Mouse (Mus musculus) kidney, embryonic 16.5 days (tissue): Measurements from ENCODE around the gene Dph2. TPM values are rescaled to one million over a fixed set of nuclear protein-coding genes. Genes with fewer than 3 reads are reported as not detected.

ENCODE experiments used
- ATAC-seq: fragments of 200-750 bp; cut with Nextera tagmentation; 2 replicates; pipeline ENCODE4 v1.8.0; 2017; ENCODE audit warnings: moderate TSS enrichment; ENCODE audit not compliant: low FRiP score, low TSS enrichment
- H3K27ac ChIP-seq: fragments of 300-500 bp; sonication (generic); 2 replicates; pipeline ENCODE4 v1.5.1; 2014; ENCODE audit warnings: low read length
- H3K27me3 ChIP-seq: fragments of 300-500 bp; sonication (generic); 2 replicates; pipeline ENCODE4 v1.6.1; 2014; ENCODE audit warnings: low read length, control low read depth, mixed read lengths; ENCODE audit not compliant: insufficient read depth
- H3K36me3 ChIP-seq: fragments of 300-500 bp; sonication (generic); 2 replicates; pipeline ENCODE4 v1.6.1; 2014; ENCODE audit warnings: low read length, control low read depth, mixed read lengths; ENCODE audit not compliant: insufficient read depth
- H3K4me1 ChIP-seq: fragments of 300-500 bp; sonication (generic); 2 replicates; pipeline ENCODE4 v1.6.1; 2014; ENCODE audit warnings: low read length, control low read depth, mixed read lengths; ENCODE audit not compliant: insufficient read depth
- H3K4me2 ChIP-seq: fragments of 300-500 bp; sonication (generic); replicated peaks from 2 replicates; pipeline ENCODE4 v1.6.1; 2014; ENCODE audit warnings: low read depth, low read length
- H3K4me3 ChIP-seq: fragments of 300-500 bp; sonication (generic); 2 replicates; pipeline ENCODE4 v1.5.1; 2014; ENCODE audit warnings: mild to moderate bottlenecking, low read length
- H3K9ac ChIP-seq: fragments of 300-500 bp; sonication (generic); replicated peaks from 2 replicates; pipeline ENCODE4 v1.6.1; 2014; ENCODE audit warnings: low read length
- H3K9me3 ChIP-seq: fragments of 300-500 bp; sonication (generic); 2 replicates; pipeline ENCODE4 v1.6.1; 2016; ENCODE audit warnings: low read length, control low read depth
- WGBS: fragments of 180-500 bp; shearing (Covaris S2); extraction: QIAGEN DNeasy Blood & Tissue Kit; methylation state at CpG from one replicate; pipeline ENCODE4 v1.1.7; 2014; 5-methylcytosine and 5-hydroxymethylcytosine counted together
- polyA plus RNA-seq: library from polyadenylated mRNA; unstranded; fragments of >200 nt; fragmentation: Nextera tagmentation; extraction: Ambion mirVana; gene quantifications from 2 replicates; pipeline ENCODE4 v1.2.1, GENCODE M21; 2015

Dph2 gene
- polyA plus RNA-seq = 22.1 and 22.7 TPM in 2 replicates

- under 1% methylated on average over 21 of the region's 21 CpGs for WGBS
- H3K9me3 ChIP-seq = no peaks in the 10 kb centered on the region
- H3K9ac ChIP-seq = peak within 1 kb of the TSS; percentile 66
- ATAC-seq = peak; percentile 87
- peaks cover 22% of the 10 kb centered on the region for H3K36me3 ChIP-seq
- H3K4me1 ChIP-seq = peaks cover 11% of the 10 kb centered on the region
- no peak within 1 kb of the TSS for H3K27ac ChIP-seq
- peak within 1 kb of the TSS; percentile 85 for H3K4me2 ChIP-seq
- H3K4me3 ChIP-seq = peak within 1 kb of the TSS; percentile 85
- no peaks in the 10 kb centered on the region for H3K27me3 ChIP-seq
Observed at GRCm38 (mm10) chr4:117891738-117892161, at the start of gene Dph2. Gene Dph2, minus strand, starts transcription at chr4:117892032.

GRCm38 (mm10) chr4:117936964-117937363 is 45.1 kb upstream of the Dph2 start:
- ATAC-seq = no peak
- Histone ChIP-seq H3K4me1 (no peaks in the 10 kb centered on the region), H3K9me3 (no peaks in the 10 kb centered on the region), H3K27me3 (no peaks in the 10 kb centered on the region), H3K4me3 (no peak overlapping the region), H3K9ac (no peak overlapping the region), H3K27ac (no peak overlapping the region), H3K36me3 (peaks cover 2% of the 10 kb centered on the region; the same call in 1 of the 2 replicates), H3K4me2 (no peak overlapping the region)
- 96% methylated on average over 5 of the region's 5 CpGs for WGBS

DNA sequence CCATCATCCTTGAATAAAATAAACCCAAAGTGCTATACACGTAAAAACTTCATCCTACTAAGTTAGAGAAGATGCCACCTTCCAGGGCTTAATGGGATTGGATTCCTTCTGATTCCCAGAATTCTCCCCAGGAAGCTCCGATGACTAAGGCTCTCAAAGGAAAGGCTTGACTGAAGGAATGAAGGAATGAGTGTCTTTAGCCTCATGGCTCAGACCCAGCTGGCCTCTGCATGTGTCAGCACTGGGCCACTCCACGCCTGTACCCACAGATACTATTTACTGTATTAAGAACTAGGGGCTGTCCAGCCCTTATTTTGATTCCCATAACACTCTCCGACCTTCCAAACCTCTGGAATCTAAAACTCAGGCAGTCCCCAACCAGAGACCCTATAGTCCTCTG is 42.2 kb upstream of the Dph2 start:
- Histone ChIP-seq H3K4me2 (no peak overlapping the region), H3K4me1 (peaks cover 10% of the 10 kb centered on the region), H3K36me3 (no peaks in the 10 kb centered on the region), H3K4me3 (no peak overlapping the region), H3K27ac (no peak overlapping the region), H3K9me3 (no peaks in the 10 kb centered on the region), H3K27me3 (peaks cover 6% of the 10 kb centered on the region; the same call in 1 of the 2 replicates), H3K9ac (no peak overlapping the region)
- no peak for ATAC-seq
- WGBS = 78% methylated on average over 4 of the region's 4 CpGs

DNA sequence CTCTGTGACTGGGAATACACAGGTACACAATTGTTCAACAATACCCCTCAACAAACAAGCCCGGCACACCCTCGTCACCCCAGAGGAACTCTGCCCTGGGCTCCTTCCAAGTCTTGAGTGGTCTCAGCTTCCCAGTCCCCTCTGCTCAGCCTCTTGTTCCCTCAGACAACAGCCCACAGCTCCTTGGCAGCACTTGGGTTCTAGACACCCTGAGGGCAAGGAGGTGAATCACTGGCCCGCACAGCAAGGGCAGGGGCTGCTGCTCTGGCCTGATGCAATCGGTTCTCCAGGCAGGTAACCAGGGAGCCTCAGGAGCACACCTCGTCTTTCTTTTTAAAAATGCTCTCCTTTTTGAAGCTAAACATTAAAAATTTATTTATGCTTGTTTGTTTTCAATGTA is 41.4 kb upstream of the Dph2 start:
- peaks cover 10% of the 10 kb centered on the region; the same call in 1 of the 2 replicates for H3K27me3 ChIP-seq
- no peaks in the 10 kb centered on the region for H3K9me3 ChIP-seq
- H3K4me2 ChIP-seq = no peak overlapping the region
- no peaks in the 10 kb centered on the region for H3K36me3 ChIP-seq
- H3K9ac ChIP-seq = no peak overlapping the region
- WGBS = 80% methylated on average over 5 of the region's 5 CpGs
- H3K4me1 ChIP-seq = peaks cover 17% of the 10 kb centered on the region
- ATAC-seq = no peak
- H3K27ac ChIP-seq = no peak overlapping the region
- H3K4me3 ChIP-seq = no peak overlapping the region

DNA sequence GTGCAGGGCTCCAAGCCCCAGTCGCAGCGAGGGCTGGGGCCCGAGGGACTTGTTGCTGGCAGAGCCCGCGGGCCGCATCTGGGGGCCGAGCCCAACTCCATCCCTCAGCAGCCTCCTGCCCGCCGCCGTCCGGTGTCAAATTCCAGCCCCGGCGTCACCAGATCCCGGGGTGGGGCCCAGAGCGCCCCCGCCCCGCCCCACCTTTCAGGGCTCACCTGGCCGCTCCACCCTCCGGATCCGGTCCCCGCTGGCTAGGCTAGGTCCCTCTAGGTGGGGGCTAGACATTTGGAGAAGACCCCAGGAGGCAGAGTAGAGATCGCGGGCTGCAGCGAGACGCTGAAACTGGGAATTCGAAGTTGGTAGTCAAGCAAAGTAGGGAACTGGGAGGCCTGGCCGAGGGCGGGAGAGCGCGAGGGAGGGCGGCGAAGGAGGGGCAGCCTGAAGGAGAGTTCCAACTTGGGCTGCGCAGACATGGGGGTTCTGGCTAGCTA is 37.6 kb upstream of the Dph2 start, which contains the start of gene Artn:
TSS of gene Artn (minus strand) at position 373 of the 491 bp plus-strand sequence.
- peak within 1 kb of the TSS; percentile 71 for H3K27ac ChIP-seq
- H3K4me2 ChIP-seq = peak within 1 kb of the TSS; percentile 90
- peak; percentile 76 for ATAC-seq
- peak within 1 kb of the TSS; percentile 69 for H3K9ac ChIP-seq
- no peaks in the 10 kb centered on the region for H3K9me3 ChIP-seq
- H3K36me3 ChIP-seq = no peaks in the 10 kb centered on the region
- peaks cover 41% of the 10 kb centered on the region for H3K27me3 ChIP-seq
- WGBS = 0% methylated on average over 33 of the region's 33 CpGs
- H3K4me1 ChIP-seq = peaks cover 27% of the 10 kb centered on the region
- peak within 1 kb of the TSS; percentile 58 for H3K4me3 ChIP-seq

GRCm38 (mm10) chr4:117928699-117929241 is 36.9 kb upstream of the Dph2 start:
- Histone ChIP-seq H3K4me2 (peak overlapping the region; percentile 90), H3K9ac (peak overlapping the region; percentile 69), H3K4me1 (peaks cover 27% of the 10 kb centered on the region), H3K27me3 (peaks cover 41% of the 10 kb centered on the region), H3K36me3 (no peaks in the 10 kb centered on the region), H3K27ac (peak overlapping the region; percentile 71), H3K9me3 (no peaks in the 10 kb centered on the region), H3K4me3 (peak overlapping the region; percentile 58)
- peak; percentile 50 for ATAC-seq
- WGBS = 1% methylated on average over 13 of the region's 13 CpGs

DNA sequence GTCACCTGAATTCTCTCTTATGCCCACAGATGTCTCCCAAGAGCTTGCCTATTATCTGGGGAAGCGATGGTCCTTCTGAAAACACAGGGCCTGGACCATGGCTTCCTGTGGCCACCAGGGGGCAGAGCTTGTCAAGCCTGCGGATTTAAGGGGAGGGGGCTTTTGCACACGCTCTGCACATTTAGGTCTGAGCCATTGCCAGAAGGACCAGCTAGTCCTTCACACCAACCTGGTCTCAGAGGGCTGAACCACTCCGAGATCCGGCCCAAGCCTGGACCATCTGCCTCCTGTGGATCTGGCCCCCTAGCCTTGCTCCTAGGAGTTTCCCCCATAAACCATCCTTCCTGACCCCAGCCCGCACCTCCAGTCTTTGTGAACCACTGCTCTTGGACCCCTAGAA is 36.4 kb upstream of the Dph2 start:
- Histone ChIP-seq H3K27me3 (peaks cover 41% of the 10 kb centered on the region), H3K4me2 (peak overlapping the region; percentile 90), H3K9me3 (no peaks in the 10 kb centered on the region)

DNA sequence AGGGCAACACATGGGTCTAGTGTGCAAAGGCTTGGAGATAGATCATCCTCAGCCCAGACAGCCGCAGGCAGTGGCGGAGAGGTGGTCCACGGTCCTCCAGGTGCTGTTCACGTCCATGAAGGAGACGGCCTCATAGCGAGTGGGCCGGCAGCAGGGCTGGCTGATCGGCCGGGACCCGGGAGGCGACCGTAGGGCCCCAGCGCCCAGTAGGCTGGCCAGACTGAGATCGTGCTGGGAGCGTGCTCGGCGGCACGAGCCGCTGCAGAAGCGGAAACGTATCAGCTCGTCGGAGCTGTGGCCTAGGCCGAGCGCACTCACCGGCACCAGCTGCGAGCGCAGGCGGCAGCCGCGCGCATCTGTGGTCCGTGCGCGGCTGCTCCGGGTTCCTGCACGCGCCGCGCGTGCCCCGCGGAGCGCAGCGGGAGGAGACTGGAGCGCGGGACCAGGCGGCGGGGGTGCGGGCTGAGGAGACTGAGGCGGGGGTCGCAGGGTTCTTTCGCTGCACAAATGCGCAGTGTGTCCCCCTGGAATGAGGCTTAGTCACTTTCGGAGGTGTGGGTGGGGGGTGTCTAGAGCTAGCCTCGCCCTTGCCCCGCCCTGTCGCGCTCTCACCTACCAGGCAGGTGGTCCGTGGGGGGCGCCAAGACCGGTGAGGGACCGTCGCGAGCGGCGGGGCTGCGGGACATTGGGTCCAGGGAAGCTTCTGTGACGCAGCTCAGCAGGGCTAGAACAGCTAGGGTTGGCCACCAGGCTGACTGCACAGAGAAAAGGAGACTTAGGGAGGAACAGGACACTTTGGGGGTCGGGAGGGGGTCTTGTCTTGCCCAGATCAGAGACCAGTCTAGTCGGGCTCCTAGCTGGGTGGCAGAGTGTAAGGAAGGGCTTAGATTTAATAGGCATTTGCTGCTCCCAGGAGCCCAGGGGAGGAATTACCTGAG is 35.0 kb upstream of the Dph2 start:
- Histone ChIP-seq H3K4me3 (peak overlapping the region; percentile 54), H3K4me1 (peaks cover 27% of the 10 kb centered on the region), H3K27ac (no peak overlapping the region), H3K9ac (peak overlapping the region; percentile 61), H3K4me2 (peak overlapping the region; percentile 91), H3K27me3 (peaks cover 41% of the 10 kb centered on the region), H3K9me3 (no peaks in the 10 kb centered on the region), H3K36me3 (no peaks in the 10 kb centered on the region)
- ATAC-seq = peak; percentile 36; the same call in 1 of the 2 replicates
- WGBS = 1% methylated on average over 70 of the region's 71 CpGs

More for the DNA sequence above, 36.4 kb upstream of the Dph2 start:
- WGBS = 13% methylated on average over 6 of the region's 6 CpGs
- ATAC-seq = no peak
- no peak overlapping the region for H3K4me3 ChIP-seq
- no peak overlapping the region for H3K27ac ChIP-seq
- H3K9ac ChIP-seq = no peak overlapping the region
- H3K4me1 ChIP-seq = peaks cover 27% of the 10 kb centered on the region
- H3K36me3 ChIP-seq = no peaks in the 10 kb centered on the region

DNA sequence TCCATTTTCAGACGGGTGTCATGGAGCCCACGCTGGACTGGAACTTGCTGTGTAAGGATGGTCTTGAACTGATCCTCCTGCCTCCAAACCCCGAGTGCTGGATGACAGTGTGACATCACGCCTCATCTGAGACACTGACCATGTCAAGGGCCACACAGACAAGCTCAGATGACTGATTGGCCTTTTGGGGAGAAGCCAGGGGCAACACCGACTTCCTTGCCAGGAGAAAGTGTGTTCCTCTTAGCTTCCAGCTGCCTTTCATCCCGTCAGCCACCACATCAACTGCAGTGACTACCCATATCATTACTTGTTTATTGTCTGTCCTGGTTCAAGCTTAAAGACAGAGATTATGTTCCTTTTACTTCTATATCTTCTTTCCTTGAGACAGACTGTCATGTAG is 33.1 kb upstream of the Dph2 start:
- H3K27me3 ChIP-seq = peaks cover 37% of the 10 kb centered on the region
- no peaks in the 10 kb centered on the region for H3K36me3 ChIP-seq
- no peak overlapping the region for H3K9ac ChIP-seq
- H3K27ac ChIP-seq = no peak overlapping the region
- peaks cover 25% of the 10 kb centered on the region for H3K4me1 ChIP-seq
- no peaks in the 10 kb centered on the region for H3K9me3 ChIP-seq
- H3K4me2 ChIP-seq = no peak overlapping the region
- ATAC-seq = no peak
- no peak overlapping the region for H3K4me3 ChIP-seq
- WGBS = 57% methylated on average over 5 of the region's 6 CpGs
